Mouse (Mus musculus) limb, embryonic 13.5 days (tissue): ENCODE results near the gene Hscb. TPM values are rescaled to one million over a fixed set of nuclear protein-coding genes. Genes with fewer than 3 reads are reported as not detected.

Source experiments
- ATAC-seq: fragments of 200-750 bp; cut with Nextera tagmentation; 2 replicates; pipeline ENCODE4 v1.8.0; 2017; ENCODE audit warnings: low read depth, moderate number of reproducible peaks, moderate TSS enrichment; ENCODE audit not compliant: low FRiP score
- H3K27ac ChIP-seq: fragments of 300-500 bp; sonication (generic); 2 replicates; pipeline ENCODE4 v1.5.1; 2015; ENCODE audit warnings: inconsistent platforms, mild to moderate bottlenecking, moderate library complexity
- H3K27me3 ChIP-seq: fragments of 300-500 bp; sonication (generic); 2 replicates; pipeline ENCODE4 v1.6.1; 2015; ENCODE audit warnings: mild to moderate bottlenecking, inconsistent platforms
- H3K36me3 ChIP-seq: fragments of 300-500 bp; sonication (generic); 2 replicates; pipeline ENCODE4 v1.6.1; 2015; ENCODE audit warnings: inconsistent platforms, mild to moderate bottlenecking, moderate library complexity
- H3K4me1 ChIP-seq: fragments of 300-500 bp; sonication (generic); 2 replicates; pipeline ENCODE4 v1.6.1; 2015; ENCODE audit warnings: inconsistent platforms
- H3K4me2 ChIP-seq: fragments of 300-500 bp; sonication (generic); replicated peaks from 2 replicates; pipeline ENCODE4 v1.6.1; 2015; ENCODE audit warnings: inconsistent platforms, mild to moderate bottlenecking, moderate library complexity
- H3K4me3 ChIP-seq: fragments of 300-500 bp; sonication (generic); 2 replicates; pipeline ENCODE4 v1.5.1; 2015; ENCODE audit warnings: moderate library complexity, mild to moderate bottlenecking, inconsistent platforms
- H3K9ac ChIP-seq: fragments of 300-500 bp; sonication (generic); 2 replicates; pipeline ENCODE4 v1.6.1; 2015; ENCODE audit warnings: mild to moderate bottlenecking, inconsistent platforms
- H3K9me3 ChIP-seq: fragments of 300-500 bp; sonication (generic); 2 replicates; pipeline ENCODE4 v1.6.1; 2016; ENCODE audit warnings: inconsistent platforms
- WGBS: fragments of 180-500 bp; shearing (Covaris S2); methylation state at CpG from one replicate; pipeline ENCODE4 v1.1.7; 2015; 5-methylcytosine and 5-hydroxymethylcytosine counted together
- polyA plus RNA-seq: library from polyadenylated mRNA; unstranded; fragments of >200 nt; fragmentation: Nextera tagmentation; extraction: Ambion mirVana; gene quantifications from 2 replicates; pipeline ENCODE4 v1.2.1, GENCODE M21; 2015

The Hscb gene
- polyA plus RNA-seq, 1 experiment from 2014 or later = 26.5 TPM

GRCm38 (mm10) chr5:110801036-110801624, 38.4 kb downstream of the Hscb start:
- no peak for ATAC-seq
- 85% methylated on average over 3 of the region's 3 CpGs for WGBS
- peaks cover 98% of the 10 kb centered on the region for H3K36me3 ChIP-seq
- no peaks in the 10 kb centered on the region for H3K27me3 ChIP-seq
- H3K27ac ChIP-seq = no peak overlapping the region
- no peak overlapping the region; the same call in 1 of the 2 replicates for H3K9ac ChIP-seq
- H3K4me2 ChIP-seq = no peak overlapping the region
- no peak overlapping the region for H3K4me3 ChIP-seq
- H3K4me1 ChIP-seq = peaks cover 22% of the 10 kb centered on the region
- no peaks in the 10 kb centered on the region for H3K9me3 ChIP-seq

- no peak for ATAC-seq
- Histone ChIP-seq H3K27me3 (no peaks in the 10 kb centered on the region), H3K4me2 (no peak overlapping the region), H3K36me3 (peaks cover 100% of the 10 kb centered on the region), H3K9ac (no peak overlapping the region), H3K27ac (no peak overlapping the region), H3K4me3 (no peak overlapping the region), H3K9me3 (no peaks in the 10 kb centered on the region), H3K4me1 (peaks cover 5% of the 10 kb centered on the region; the same call in 1 of the 2 replicates)
- WGBS = 81% methylated on average over 4 of the region's 4 CpGs
These were observed 41.9 kb downstream of the Hscb start for GRCm38 (mm10) chr5:110797696-110798095.

- H3K36me3 ChIP-seq = peaks cover 100% of the 10 kb centered on the region
- 90% methylated on average over 7 of the region's 7 CpGs for WGBS
- no peaks in the 10 kb centered on the region for H3K9me3 ChIP-seq
These were observed 45.2 kb downstream of the Hscb start for GRCm38 (mm10) chr5:110794363-110794762.

GRCm38 (mm10) chr5:110788684-110789083, 50.9 kb downstream of the Hscb start:
- Histone ChIP-seq H3K36me3 (peaks cover 94% of the 10 kb centered on the region), H3K9ac (no peak overlapping the region), H3K27ac (no peak overlapping the region), H3K4me3 (no peak overlapping the region), H3K4me2 (no peak overlapping the region), H3K4me1 (no peaks in the 10 kb centered on the region), H3K9me3 (no peaks in the 10 kb centered on the region), H3K27me3 (no peaks in the 10 kb centered on the region)
- 64% methylated on average over 5 of the region's 5 CpGs for WGBS
- ATAC-seq = peak; percentile 39; the same call in 1 of the 2 replicates

More at GRCm38 (mm10) chr5:110794363-110794762, 45.2 kb downstream of the Hscb start:
- H3K4me2 ChIP-seq = no peak overlapping the region
- no peak overlapping the region for H3K4me3 ChIP-seq
- no peak for ATAC-seq
- no peaks in the 10 kb centered on the region for H3K27me3 ChIP-seq
- H3K9ac ChIP-seq = no peak overlapping the region
- H3K4me1 ChIP-seq = 0 out of 2 replicates have a peak, but pooled peaks cover 3% of the 10 kb centered on the region
- no peak overlapping the region for H3K27ac ChIP-seq

- H3K9me3 ChIP-seq = no peaks in the 10 kb centered on the region
- H3K9ac ChIP-seq = no peak overlapping the region
- no peak overlapping the region for H3K4me2 ChIP-seq
- H3K36me3 ChIP-seq = peaks cover 70% of the 10 kb centered on the region
- 83% methylated on average over 11 of the region's 11 CpGs for WGBS
- no peak overlapping the region for H3K27ac ChIP-seq
- no peak for ATAC-seq
- no peaks in the 10 kb centered on the region for H3K27me3 ChIP-seq
- H3K4me1 ChIP-seq = no peaks in the 10 kb centered on the region
- H3K4me3 ChIP-seq = no peak overlapping the region
These were observed 53.3 kb downstream of the Hscb start for GRCm38 (mm10) chr5:110786081-110786835.

- H3K4me1 ChIP-seq = peaks cover 21% of the 10 kb centered on the region
- no peaks in the 10 kb centered on the region for H3K27me3 ChIP-seq
- H3K4me2 ChIP-seq = no peak overlapping the region
- H3K4me3 ChIP-seq = no peak overlapping the region
- WGBS = 71% methylated on average over 8 of the region's 8 CpGs
- H3K9ac ChIP-seq = no peak overlapping the region
- no peak overlapping the region for H3K27ac ChIP-seq
- H3K9me3 ChIP-seq = no peaks in the 10 kb centered on the region
- peaks cover 43% of the 10 kb centered on the region for H3K36me3 ChIP-seq
- ATAC-seq = no peak
These were observed 56.4 kb downstream of the Hscb start for GRCm38 (mm10) chr5:110783150-110783549.

GRCm38 (mm10) chr5:110781529-110782238, 57.9 kb downstream of the Hscb start:
- H3K9me3 ChIP-seq = no peaks in the 10 kb centered on the region
- no peak for ATAC-seq
- H3K4me2 ChIP-seq = no peak overlapping the region
- H3K9ac ChIP-seq = no peak overlapping the region
- 87% methylated on average over 7 of the region's 7 CpGs for WGBS
- no peaks in the 10 kb centered on the region for H3K27me3 ChIP-seq
- H3K36me3 ChIP-seq = peaks cover 40% of the 10 kb centered on the region
- no peak overlapping the region for H3K4me3 ChIP-seq
- 0 out of 2 replicates have a peak overlapping the region, but pooled peaks have one; percentile 55 for H3K27ac ChIP-seq
- H3K4me1 ChIP-seq = peaks cover 21% of the 10 kb centered on the region

- Histone ChIP-seq H3K27ac (peak overlapping the region; percentile 55; the same call in 1 of the 2 replicates), H3K27me3 (no peaks in the 10 kb centered on the region), H3K9ac (peak overlapping the region; percentile 89), H3K4me1 (peaks cover 21% of the 10 kb centered on the region), H3K9me3 (no peaks in the 10 kb centered on the region), H3K36me3 (peaks cover 40% of the 10 kb centered on the region), H3K4me2 (peak overlapping the region; percentile 88), H3K4me3 (peak overlapping the region; percentile 82)
- peak; percentile 67 for ATAC-seq
- 47% methylated on average over 10 of the region's 10 CpGs for WGBS
These were observed 58.6 kb downstream of the Hscb start for GRCm38 (mm10) chr5:110780761-110781528.

- H3K36me3 ChIP-seq = peaks cover 41% of the 10 kb centered on the region
- WGBS = under 1% methylated on average over 55 of the region's 57 CpGs
- no peaks in the 10 kb centered on the region for H3K27me3 ChIP-seq
- peaks cover 21% of the 10 kb centered on the region for H3K4me1 ChIP-seq
- peak within 1 kb of the TSS; percentile 82 for H3K4me3 ChIP-seq
- peak within 1 kb of the TSS; percentile 89 for H3K9ac ChIP-seq
- H3K27ac ChIP-seq = peak within 1 kb of the TSS; percentile 55; the same call in 1 of the 2 replicates
- ATAC-seq = peak; percentile 89
- no peaks in the 10 kb centered on the region for H3K9me3 ChIP-seq
- peak within 1 kb of the TSS; percentile 88 for H3K4me2 ChIP-seq
These were observed 59.4 kb downstream of the Hscb start, which contains the start of gene Pus1 for GRCm38 (mm10) chr5:110779998-110780760. TSS of gene Pus1 (minus strand) at chr5:110780659.

GRCm38 (mm10) chr5:110779276-110779997, 60.1 kb downstream of the Hscb start:
- Histone ChIP-seq H3K9me3 (no peaks in the 10 kb centered on the region), H3K4me1 (peaks cover 21% of the 10 kb centered on the region), H3K9ac (peak overlapping the region; percentile 89), H3K36me3 (peaks cover 44% of the 10 kb centered on the region), H3K27me3 (no peaks in the 10 kb centered on the region), H3K4me3 (peak overlapping the region; percentile 82), H3K27ac (no peak overlapping the region), H3K4me2 (peak overlapping the region; percentile 88)
- WGBS = 16% methylated on average over 15 of the region's 15 CpGs
- ATAC-seq = no peak
